ENCODE assay signal across 12 mouse cellular contexts in genomic region chr14:105870370-105870936, GRCm38 (mm10). TPM values are rescaled to one million over a fixed set of nuclear protein-coding genes. Genes with fewer than 3 reads are reported as not detected.
A peak's percentile ranks its signal among the peaks of the same experiment; 100 is the strongest.
DNase-seq lines count a peak whose midpoint lies in the region; ATAC-seq and TF ChIP-seq lines count a peak whose summit lies in the region.
"Had no signal": no experiment of that assay in that cellular context is flagged by ENCODE, and none has a peak within 500 bp of the region (broad histone marks: within the 10 kb centered on the region; RNA-seq: fewer than 3 reads in every experiment).

No protein-coding gene starts in this region.

- peaks cover 4% of the 10 kb centered on the region; the same call in 1 of the 2 replicates for H3K9me3 ChIP-seq in ES-Bruce4 (replicated peaks; ENCODE audit: control insufficient read depth, insufficient read depth, low read length, poor library complexity, severe bottlenecking)
- no peaks in the 10 kb centered on the region for H3K9me3 ChIP-seq in heart, postnatal 0 days (replicated peaks; ENCODE audit: control insufficient read depth, low read length)
- H3K9me3 ChIP-seq in forebrain, embryonic 11.5 days (ENCODE audit: control insufficient read depth, low read length): no peaks in the 10 kb centered on the region
- H3K9me3 ChIP-seq: midbrain, embryonic 10.5 days had no signal

- H3K4me3 ChIP-seq in ES-Bruce4 (ENCODE audit: low read depth, low read length): no peak overlapping the region
- no peak overlapping the region for H3K4me3 ChIP-seq in heart, postnatal 0 days (ENCODE audit: low read depth, low read length)
- H3K4me3 ChIP-seq in forebrain, embryonic 11.5 days (ENCODE audit: low read depth, low read length): no peak overlapping the region
- H3K4me3 ChIP-seq: midbrain, embryonic 10.5 days had no signal

- peak overlapping the region; percentile 1; the same call in 1 of the 2 replicates for H3K27ac ChIP-seq in ES-Bruce4 (ENCODE audit: insufficient read depth, low read length)
- peak overlapping the region; percentile 46; the same call in 1 of the 2 replicates for H3K27ac ChIP-seq in heart, postnatal 0 days (ENCODE audit: low read depth)
- no peak overlapping the region for H3K27ac ChIP-seq in forebrain, embryonic 11.5 days (ENCODE audit: low read depth, low read length)
- H3K27ac ChIP-seq: midbrain, embryonic 10.5 days had no signal

- no peaks in the 10 kb centered on the region for H3K27me3 ChIP-seq in ES-Bruce4 (ENCODE audit: control insufficient read depth, insufficient read depth, low read length, poor library complexity, severe bottlenecking)
- H3K27me3 ChIP-seq in heart, postnatal 0 days (ENCODE audit: control insufficient read depth, insufficient read depth, low read length): no peaks in the 10 kb centered on the region
- H3K27me3 ChIP-seq in forebrain, embryonic 11.5 days (ENCODE audit: control insufficient read depth, insufficient read depth, low read length): no peaks in the 10 kb centered on the region

- H3K36me3 ChIP-seq in ES-Bruce4 (ENCODE audit: control insufficient read depth, insufficient read depth, low read length, poor library complexity, severe bottlenecking): no peaks in the 10 kb centered on the region
- H3K36me3 ChIP-seq in heart, postnatal 0 days (replicated peaks; ENCODE audit: control insufficient read depth, insufficient read depth, low read length): no peaks in the 10 kb centered on the region
- H3K36me3 ChIP-seq in forebrain, embryonic 11.5 days (ENCODE audit: control insufficient read depth, insufficient read depth, low read length): no peaks in the 10 kb centered on the region
- H3K36me3 ChIP-seq: midbrain, embryonic 10.5 days had no signal

- H3K4me2 ChIP-seq in heart, postnatal 0 days (ENCODE audit: low read depth, low read length): no peak overlapping the region
- H3K4me2 ChIP-seq in forebrain, embryonic 11.5 days (ENCODE audit: low read depth, low read length, severe bottlenecking): no peak overlapping the region

- TF ChIP-seq POLR2A in ES-Bruce4 (IDR thresholded peaks at IDR 0.05; ENCODE audit: insufficient read depth, low read length): no peak

- H3K9ac ChIP-seq in ES-Bruce4 (ENCODE audit: low read depth, poor library complexity, severe bottlenecking): no peak overlapping the region
- no peak overlapping the region for H3K9ac ChIP-seq in heart, postnatal 0 days (replicated peaks; ENCODE audit: low read depth, low read length)
- H3K9ac ChIP-seq in forebrain, embryonic 11.5 days (ENCODE audit: low read length): no peak overlapping the region

- TF ChIP-seq CTCF in ES-Bruce4 (IDR thresholded peaks at IDR 0.05; ENCODE audit: low read depth, low read length): no peak
- TF ChIP-seq CTCF in heart, postnatal 0 days (IDR thresholded peaks at IDR 0.05; ENCODE audit: low read depth): no peak

- no peaks in the 10 kb centered on the region for H3K4me1 ChIP-seq in ES-Bruce4 (ENCODE audit: control insufficient read depth, insufficient read depth, low read length)
- no peaks in the 10 kb centered on the region for H3K4me1 ChIP-seq in heart, postnatal 0 days (ENCODE audit: control insufficient read depth, insufficient read depth)
- H3K4me1 ChIP-seq in forebrain, embryonic 11.5 days (replicated peaks; ENCODE audit: control insufficient read depth, insufficient read depth, low read length): no peaks in the 10 kb centered on the region
- H3K4me1 ChIP-seq: midbrain, embryonic 10.5 days had no signal

- no peak for ATAC-seq in heart, postnatal 0 days (ENCODE audit: insufficient read depth, low read depth)
- ATAC-seq in forebrain, embryonic 11.5 days (replicated peaks; ENCODE audit: low FRiP score): no peak
- ATAC-seq: forebrain, embryonic 16.5 days had no signal

- TF ChIP-seq EP300 in ES-Bruce4 (IDR thresholded peaks at IDR 0.05; ENCODE audit: insufficient read depth, low read depth, low read length): no peak
- TF ChIP-seq EP300 in heart, postnatal 0 days (IDR thresholded peaks at IDR 0.05; ENCODE audit: low read depth): no peak

- peak; percentile 51 for DNase-seq in embryo, embryonic 10 days (ENCODE audit: low spot score)
- DNase-seq in embryo, embryonic 10.5 days (ENCODE audit: low spot score): no peak
- no peak for DNase-seq in heart, postnatal 0 days (ENCODE audit: low spot score)
- peak; percentile 57 for DNase-seq in kidney, postnatal 14 days
- no peak for DNase-seq in frontal cortex, adult 2 months (ENCODE audit: extremely low spot score in 1 of 2, low spot score in 1 of 2)
- DNase-seq in layer of hippocampus, postnatal 25 days (ENCODE audit: extremely low spot score in 1 of 2, low spot score in 1 of 2): no peak
- no peak for DNase-seq in forebrain, embryonic 11.5 days (ENCODE audit: low spot score)
- DNase-seq: cerebellum, adult 2 months; thymus, adult 2 months had no signal

- WGBS in heart, postnatal 0 days: 64% methylated on average over 14 of the region's 14 CpGs
- WGBS in forebrain, embryonic 11.5 days: 79% methylated on average over 14 of the region's 14 CpGs

RNA-seq across cellular contexts. Expression of gene Spry2, which starts 26.2 kb away (rescaled TPM):
- 69.6 and 71.3 TPM in 2 replicates for polyA plus RNA-seq in ES-Bruce4 (2011; ENCODE audit: insufficient read depth, insufficient read length, low read depth, missing spikeins)
- 30.3 and 39.8 TPM in 2 replicates for total RNA-seq in heart, postnatal 0 days (2014; rRNA removed; ENCODE audit: low replicate concordance)
- 69.7 and 73.9 TPM in 2 replicates for polyA plus RNA-seq in heart, postnatal 0 days (2015; fragmentation: Nextera tagmentation; extraction: Ambion mirVana)
- polyA plus RNA-seq in frontal cortex, adult 2 months (2012; rRNA removed): 36.2 and 37.8 TPM in 2 replicates
- total RNA-seq in layer of hippocampus, postnatal 25 days (2021): 10 to 100 TPM; 66.5 to 78.6 TPM
- polyA plus RNA-seq in forebrain, embryonic 11.5 days (2014; fragmentation: Nextera tagmentation; extraction: Ambion mirVana): 22.2 and 24.4 TPM in 2 replicates

Comparison
In these comparisons a context has a peak if more than half of its experiments do, and no peak if none do; other contexts are left out.
1. DNase-seq: peak in embryo, embryonic 10 days (single experiment) and kidney, postnatal 14 days (single experiment); none in embryo, embryonic 10.5 days (single experiment), heart, postnatal 0 days (single experiment), frontal cortex, adult 2 months (0 of 2), layer of hippocampus, postnatal 25 days (0 of 2) and forebrain, embryonic 11.5 days (single experiment).